Mouse (Mus musculus) gonadal fat pad, adult 2 months (tissue): ENCODE results near the gene Ugt1a6a. TPM values are rescaled to one million over a fixed set of nuclear protein-coding genes. Genes with fewer than 3 reads are reported as not detected.
"Not testable (repeated sequence)": the region's sequence is repeated elsewhere in the genome, so short reads cannot be mapped to it uniquely, and the experiment has no call there.

Experiments used
- DNase-seq: peaks from one replicate; pipeline ENCODE4 v3.0.0-alpha.2; 2012; ENCODE audit warnings: low read depth
- polyA plus RNA-seq: library from polyadenylated mRNA; depleted of rRNA; stranded (reverse); fragments of >200 nt; gene quantifications from 2 replicates; pipeline ENCODE4 v1.2.3, GENCODE M21; 2012

Ugt1a6a gene
- polyA plus RNA-seq, 1 experiment, result 76.4 TPM

- not testable (repeated sequence) for DNase-seq
These were observed 758 bp downstream of the Ugt1a6a start for GRCm38 (mm10) chr1:88135229-88135904.

GRCm38 (mm10) chr1:88136646-88137045, 2.0 kb downstream of the Ugt1a6a start:
- no peak for DNase-seq

GRCm38 (mm10) chr1:88137264-88137663, 2.7 kb downstream of the Ugt1a6a start:
- no peak for DNase-seq

GRCm38 (mm10) chr1:88138145-88138544, 3.5 kb downstream of the Ugt1a6a start:
- DNase-seq, result no peak

GRCm38 (mm10) chr1:88140492-88140891, 5.9 kb downstream of the Ugt1a6a start:
- not testable (repeated sequence) for DNase-seq

GRCm38 (mm10) chr1:88143966-88144675, 9.5 kb downstream of the Ugt1a6a start:
- DNase-seq, result not testable (repeated sequence)

GRCm38 (mm10) chr1:88145278-88145677, 10.7 kb downstream of the Ugt1a6a start:
- DNase-seq, result not testable (repeated sequence)

GRCm38 (mm10) chr1:88150133-88150532, 15.5 kb downstream of the Ugt1a6a start:
- DNase-seq, result not testable (repeated sequence)

GRCm38 (mm10) chr1:88158430-88158829, 23.8 kb downstream of the Ugt1a6a start:
- DNase-seq, result no peak

GRCm38 (mm10) chr1:88165711-88166110, 31.1 kb downstream of the Ugt1a6a start, which contains the start of gene Ugt1a5:
Gene Ugt1a5 (plus strand): TSS chr1:88166012.
- no peak for DNase-seq

GRCm38 (mm10) chr1:88172190-88172589, 37.6 kb downstream of the Ugt1a6a start:
- DNase-seq, result not testable (repeated sequence)

- DNase-seq, result no peak
These were observed 45.0 kb downstream of the Ugt1a6a start for GRCm38 (mm10) chr1:88179657-88180056.

GRCm38 (mm10) chr1:88186325-88186935, 51.8 kb downstream of the Ugt1a6a start:
- DNase-seq, result no peak

GRCm38 (mm10) chr1:88192136-88192535, 57.5 kb downstream of the Ugt1a6a start:
- no peak for DNase-seq

- DNase-seq, result no peak
These were observed 61.1 kb downstream of the Ugt1a6a start for GRCm38 (mm10) chr1:88195687-88196086.

GRCm38 (mm10) chr1:88197443-88197842, 62.8 kb downstream of the Ugt1a6a start:
- DNase-seq, result no peak

- DNase-seq, result no peak
These were observed 65.4 kb downstream of the Ugt1a6a start for GRCm38 (mm10) chr1:88199996-88200395.

- no peak for DNase-seq
These were observed 65.8 kb downstream of the Ugt1a6a start, which contains the start of gene Ugt1a2 for GRCm38 (mm10) chr1:88200456-88200855. Gene Ugt1a2 (plus strand): TSS chr1:88200601.

- no peak for DNase-seq
These were observed 70.8 kb downstream of the Ugt1a6a start, which contains the start of gene Dnajb3 for GRCm38 (mm10) chr1:88205294-88205922. Gene Dnajb3 (minus strand): TSS chr1:88205782.

- DNase-seq, result no peak
These were observed 72.4 kb downstream of the Ugt1a6a start for GRCm38 (mm10) chr1:88206843-88207479.

GRCm38 (mm10) chr1:88211812-88212211, 77.2 kb downstream of the Ugt1a6a start, which contains the start of gene Ugt1a1:
Gene Ugt1a1 (plus strand): TSS chr1:88211959.
- peak; percentile 99 for DNase-seq
